Mouse (Mus musculus): ENCODE results near the gene Wwox. TPM values are rescaled to one million over a fixed set of nuclear protein-coding genes. Genes with fewer than 3 reads are reported as not detected.

Wwox gene
- polyA plus RNA-seq, 1 experiment from 2014 or later = 16.3 TPM

- ATAC-seq (replicated peaks; ENCODE audit: low FRiP score, low read depth) (no peak), DNase-seq (ENCODE audit: low spot score) (no peak)
- no peaks in the 10 kb centered on the region for H3K27me3 ChIP-seq (ENCODE audit: insufficient read depth, low read length)
- H3K4me2 ChIP-seq (ENCODE audit: low read length) = no peak overlapping the region
- H3K4me3 ChIP-seq (replicated peaks; ENCODE audit: low read depth, low read length) = no peak overlapping the region
- H3K4me1 ChIP-seq (replicated peaks; ENCODE audit: insufficient read depth, low read length) = no peaks in the 10 kb centered on the region
- H3K36me3 ChIP-seq (ENCODE audit: insufficient read depth, low read length) = no peaks in the 10 kb centered on the region
- no peak for TF ChIP-seq CTCF (IDR thresholded peaks at IDR 0.05; ENCODE audit: low read depth)
- WGBS = 23% methylated on average over 7 of the region's 7 CpGs
- H3K9ac ChIP-seq (ENCODE audit: low read depth, low read length) = no peak overlapping the region
- H3K9me3 ChIP-seq (replicated peaks; ENCODE audit: low read length) = no peaks in the 10 kb centered on the region
- H3K27ac ChIP-seq = no peak overlapping the region
Observed at GRCm38 (mm10) chr8:114611075-114611474, 171.6 kb downstream of the Wwox start.

- Histone ChIP-seq H3K27me3 (ENCODE audit: insufficient read depth, low read length) (no peaks in the 10 kb centered on the region), H3K9ac (ENCODE audit: low read depth, low read length) (no peak overlapping the region), H3K4me3 (replicated peaks; ENCODE audit: low read depth, low read length) (no peak overlapping the region), H3K27ac (no peak overlapping the region), H3K9me3 (replicated peaks; ENCODE audit: low read length) (no peaks in the 10 kb centered on the region), H3K36me3 (ENCODE audit: insufficient read depth, low read length) (no peaks in the 10 kb centered on the region), H3K4me2 (ENCODE audit: low read length) (no peak overlapping the region), H3K4me1 (replicated peaks; ENCODE audit: insufficient read depth, low read length) (no peaks in the 10 kb centered on the region)
- WGBS = 76% methylated on average over 3 of the region's 3 CpGs
- ATAC-seq (replicated peaks; ENCODE audit: low FRiP score, low read depth) (no peak), DNase-seq (ENCODE audit: low spot score) (no peak)
- no peak for TF ChIP-seq CTCF (IDR thresholded peaks at IDR 0.05; ENCODE audit: low read depth)
Observed at GRCm38 (mm10) chr8:114612091-114612490, 172.6 kb downstream of the Wwox start.

DNA sequence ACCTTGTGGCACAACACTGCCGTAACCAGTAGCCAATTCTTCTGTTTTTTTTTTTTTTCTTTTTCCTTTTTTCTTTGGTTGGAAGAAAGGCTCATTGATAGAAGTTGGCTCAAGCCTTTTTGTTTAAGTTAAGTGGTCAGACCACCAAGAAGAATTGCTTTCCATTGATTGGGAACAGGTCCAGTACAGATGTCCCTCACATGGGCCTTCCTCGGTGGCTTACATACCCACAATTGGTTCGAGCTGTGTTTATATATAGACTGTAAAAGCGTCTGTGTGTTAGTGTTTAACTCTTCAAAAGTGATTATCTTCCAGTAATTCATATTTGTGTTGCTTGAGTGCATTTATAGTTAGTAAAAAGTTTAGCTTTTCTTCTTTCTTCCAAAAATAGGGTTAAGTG lies 176.0 kb downstream of the Wwox start:
- 0 out of 2 replicates have a peak, but pooled peaks cover 2% of the 10 kb centered on the region for H3K4me1 ChIP-seq (replicated peaks; ENCODE audit: insufficient read depth, low read length)
- 87% methylated on average over 4 of the region's 4 CpGs for WGBS
- H3K27me3 ChIP-seq (ENCODE audit: insufficient read depth, low read length) = no peaks in the 10 kb centered on the region
- no peak overlapping the region for H3K4me3 ChIP-seq (replicated peaks; ENCODE audit: low read depth, low read length)
- H3K9ac ChIP-seq (ENCODE audit: low read depth, low read length) = no peak overlapping the region
- no peak for TF ChIP-seq CTCF (IDR thresholded peaks at IDR 0.05; ENCODE audit: low read depth)
- DNase-seq (ENCODE audit: low spot score) (no peak), ATAC-seq (replicated peaks; ENCODE audit: low FRiP score, low read depth) (no peak)
- H3K4me2 ChIP-seq (ENCODE audit: low read length) = no peak overlapping the region
- H3K27ac ChIP-seq = no peak overlapping the region
- no peaks in the 10 kb centered on the region for H3K36me3 ChIP-seq (ENCODE audit: insufficient read depth, low read length)
- no peaks in the 10 kb centered on the region for H3K9me3 ChIP-seq (replicated peaks; ENCODE audit: low read length)

GRCm38 (mm10) chr8:114615908-114616307 lies 176.5 kb downstream of the Wwox start:
- 87% methylated on average over 6 of the region's 6 CpGs for WGBS

DNA sequence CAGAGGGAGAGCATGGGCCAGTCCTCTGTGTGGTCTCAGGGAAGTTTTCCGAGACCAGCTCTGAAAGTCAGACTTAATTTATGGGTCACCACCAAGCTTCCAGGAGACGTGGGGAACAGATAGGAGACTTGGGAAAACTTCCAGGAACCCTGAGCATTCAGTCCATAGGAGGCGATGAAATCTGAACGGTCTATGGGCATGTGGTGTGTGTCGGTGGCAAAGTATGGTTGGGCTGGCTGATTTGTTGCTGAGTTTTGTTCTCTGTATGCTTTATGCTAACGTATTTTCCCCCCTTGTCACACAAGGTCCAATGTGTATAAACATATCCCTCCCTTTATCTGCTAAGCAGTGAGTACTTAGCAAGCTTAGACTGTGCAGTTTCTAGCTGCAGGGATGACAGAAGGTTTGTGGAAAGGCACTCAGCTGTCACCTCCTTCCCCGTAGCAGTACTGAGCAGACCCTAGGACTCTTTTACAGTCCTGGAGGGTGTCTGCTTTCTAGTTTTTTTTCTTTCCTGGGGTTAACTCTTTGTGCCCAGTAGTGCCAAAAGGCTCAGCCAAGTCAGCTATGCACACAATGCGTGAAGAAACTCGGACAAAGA lies 179.6 kb downstream of the Wwox start:
- no peak overlapping the region for H3K4me2 ChIP-seq (ENCODE audit: low read length)
- no peaks in the 10 kb centered on the region for H3K27me3 ChIP-seq (ENCODE audit: insufficient read depth, low read length)
- 0 out of 2 replicates have a peak, but pooled peaks cover 2% of the 10 kb centered on the region for H3K4me1 ChIP-seq (replicated peaks; ENCODE audit: insufficient read depth, low read length)
- TF ChIP-seq CTCF (IDR thresholded peaks at IDR 0.05; ENCODE audit: low read depth) = no peak
- no peak for ATAC-seq (replicated peaks; ENCODE audit: low FRiP score, low read depth)
- no peak overlapping the region for H3K9ac ChIP-seq (ENCODE audit: low read depth, low read length)
- WGBS = 22% methylated on average over 9 of the region's 9 CpGs
- no peak overlapping the region for H3K27ac ChIP-seq
- H3K4me3 ChIP-seq (replicated peaks; ENCODE audit: low read depth, low read length) = no peak overlapping the region
- H3K36me3 ChIP-seq (ENCODE audit: insufficient read depth, low read length) = no peaks in the 10 kb centered on the region
- peak; percentile 41 for DNase-seq (ENCODE audit: low spot score)
- H3K9me3 ChIP-seq (replicated peaks; ENCODE audit: low read length) = no peaks in the 10 kb centered on the region

More at GRCm38 (mm10) chr8:114615908-114616307, 176.5 kb downstream of the Wwox start:
- H3K9me3 ChIP-seq (replicated peaks; ENCODE audit: low read length) = no peaks in the 10 kb centered on the region
- H3K4me2 ChIP-seq (ENCODE audit: low read length) = no peak overlapping the region
- ATAC-seq (replicated peaks; ENCODE audit: low FRiP score, low read depth) (no peak), DNase-seq (ENCODE audit: low spot score) (no peak)
- TF ChIP-seq CTCF (IDR thresholded peaks at IDR 0.05; ENCODE audit: low read depth) = no peak
- H3K36me3 ChIP-seq (ENCODE audit: insufficient read depth, low read length) = no peaks in the 10 kb centered on the region
- no peak overlapping the region for H3K9ac ChIP-seq (ENCODE audit: low read depth, low read length)
- H3K4me3 ChIP-seq (replicated peaks; ENCODE audit: low read depth, low read length) = no peak overlapping the region
- H3K27ac ChIP-seq = no peak overlapping the region
- no peaks in the 10 kb centered on the region for H3K27me3 ChIP-seq (ENCODE audit: insufficient read depth, low read length)
- H3K4me1 ChIP-seq (replicated peaks; ENCODE audit: insufficient read depth, low read length) = 0 out of 2 replicates have a peak, but pooled peaks cover 2% of the 10 kb centered on the region

DNA sequence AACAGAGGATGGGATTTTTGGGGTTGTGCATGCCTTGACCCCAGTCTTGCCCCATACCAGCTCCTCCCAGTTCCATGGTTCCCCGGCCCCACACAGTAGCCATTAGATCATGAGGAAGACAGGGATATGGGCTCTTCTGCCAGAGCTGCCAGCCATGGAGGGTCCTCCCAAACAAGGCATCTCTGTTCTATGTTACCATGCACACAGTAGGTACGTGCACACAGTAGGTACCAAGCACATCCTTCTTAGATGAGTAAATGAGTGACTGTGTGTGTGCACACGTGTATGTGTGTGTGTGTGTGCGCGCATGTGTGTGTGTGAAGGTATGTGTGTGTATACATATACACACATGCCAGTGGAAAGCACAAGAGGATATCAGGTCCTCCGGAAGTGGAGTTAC lies 185.9 kb downstream of the Wwox start:
- WGBS = 96% methylated on average over 6 of the region's 6 CpGs
- no peak for TF ChIP-seq CTCF (IDR thresholded peaks at IDR 0.05; ENCODE audit: low read depth)
- no peaks in the 10 kb centered on the region for H3K27me3 ChIP-seq (ENCODE audit: insufficient read depth, low read length)
- no peaks in the 10 kb centered on the region for H3K4me1 ChIP-seq (replicated peaks; ENCODE audit: insufficient read depth, low read length)
- no peak overlapping the region for H3K27ac ChIP-seq
- H3K9me3 ChIP-seq (replicated peaks; ENCODE audit: low read length) = no peaks in the 10 kb centered on the region
- H3K4me2 ChIP-seq (ENCODE audit: low read length) = no peak overlapping the region
- H3K36me3 ChIP-seq (ENCODE audit: insufficient read depth, low read length) = no peaks in the 10 kb centered on the region
- no peak for DNase-seq (ENCODE audit: low spot score)
- no peak overlapping the region for H3K9ac ChIP-seq (ENCODE audit: low read depth, low read length)
- no peak overlapping the region for H3K4me3 ChIP-seq (replicated peaks; ENCODE audit: low read depth, low read length)
- no peak for ATAC-seq (replicated peaks; ENCODE audit: low FRiP score, low read depth)

GRCm38 (mm10) chr8:114626897-114627296 lies 187.4 kb downstream of the Wwox start:
- no peaks in the 10 kb centered on the region for H3K4me1 ChIP-seq (replicated peaks; ENCODE audit: insufficient read depth, low read length)
- no peak overlapping the region for H3K4me2 ChIP-seq (ENCODE audit: low read length)
- no peak overlapping the region for H3K4me3 ChIP-seq (replicated peaks; ENCODE audit: low read depth, low read length)
- DNase-seq (ENCODE audit: low spot score) (no peak), ATAC-seq (replicated peaks; ENCODE audit: low FRiP score, low read depth) (no peak)
- H3K9me3 ChIP-seq (replicated peaks; ENCODE audit: low read length) = no peaks in the 10 kb centered on the region
- no peaks in the 10 kb centered on the region for H3K36me3 ChIP-seq (ENCODE audit: insufficient read depth, low read length)
- 80% methylated on average over 9 of the region's 9 CpGs for WGBS
- H3K27ac ChIP-seq = no peak overlapping the region
- no peak for TF ChIP-seq CTCF (IDR thresholded peaks at IDR 0.05; ENCODE audit: low read depth)
- H3K27me3 ChIP-seq (ENCODE audit: insufficient read depth, low read length) = no peaks in the 10 kb centered on the region
- no peak overlapping the region for H3K9ac ChIP-seq (ENCODE audit: low read depth, low read length)

All from kidney, postnatal 0 days (tissue).